Mouse (Mus musculus): Measurements from ENCODE around the gene Kif27.
"Not testable (repeated sequence)": the region's sequence is repeated elsewhere in the genome, so short reads cannot be mapped to it uniquely, and the experiment has no call there.

Kif27 gene

DNA sequence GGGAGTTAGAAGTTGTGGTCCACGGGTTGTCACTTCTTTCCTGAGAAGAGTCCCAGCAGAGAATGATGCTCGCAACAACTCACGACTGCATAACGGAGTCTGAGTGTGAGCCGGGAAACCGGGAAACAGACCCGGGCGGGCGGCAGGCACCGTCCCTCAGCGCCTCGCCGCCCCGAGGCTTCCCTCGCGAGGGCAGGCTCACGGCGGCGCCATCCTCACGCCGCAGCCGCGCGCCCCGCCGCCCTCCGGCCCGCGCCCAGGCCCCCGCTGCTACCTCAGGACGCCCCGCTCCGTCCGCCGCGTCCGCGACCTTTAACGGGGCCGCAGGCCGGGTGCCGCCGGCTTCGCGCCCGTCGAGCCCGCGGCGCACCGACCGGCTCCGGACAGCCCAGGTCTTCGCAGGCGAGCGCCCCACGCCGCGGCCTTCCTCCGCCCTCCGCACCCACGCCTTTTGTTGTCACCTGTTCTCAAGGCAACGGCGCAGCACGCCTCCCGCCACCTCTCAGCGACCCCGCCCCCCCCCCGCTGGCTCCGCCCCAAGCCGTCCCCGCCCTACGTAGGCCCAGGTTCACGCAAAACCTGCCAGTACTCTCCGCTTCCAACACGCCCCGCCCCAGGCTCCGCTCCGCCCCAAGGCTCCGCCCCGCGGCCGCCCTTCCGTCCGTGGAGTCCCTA, at the start of gene Kif27:
Kif27 (minus strand) TSS at position 494 of the 675 bp plus-strand sequence.
- peak; percentile 90 for DNase-seq (ENCODE audit: low spot score)

GRCm38 (mm10) chr13:58403243-58403642, 44.3 kb upstream of the Kif27 start, which contains the start of gene Hnrnpk:
Hnrnpk (minus strand) TSS chr13:58403343.
- DNase-seq (ENCODE audit: low spot score) = not testable (repeated sequence)

DNA sequence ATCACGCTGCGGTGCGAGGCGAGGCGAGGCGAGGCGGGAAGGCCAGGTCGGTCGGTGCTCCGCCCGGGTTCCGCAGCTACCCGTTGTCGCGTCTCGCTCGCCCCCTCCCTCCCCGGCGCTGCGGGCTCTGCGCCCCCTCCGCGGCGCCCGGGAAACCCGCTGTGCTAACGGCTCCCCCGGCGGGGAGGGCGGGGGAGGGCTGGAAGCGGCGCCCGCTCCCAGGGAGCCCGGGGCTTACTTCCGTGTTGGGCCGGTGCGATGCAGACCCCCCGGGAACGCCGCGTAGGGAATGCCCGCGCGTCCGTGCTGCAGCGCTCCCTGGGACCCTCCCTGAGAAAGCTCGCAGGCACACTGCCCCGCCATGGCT, 43.8 kb upstream of the Kif27 start:
- peak; percentile 90 for DNase-seq (ENCODE audit: low spot score)

DNA sequence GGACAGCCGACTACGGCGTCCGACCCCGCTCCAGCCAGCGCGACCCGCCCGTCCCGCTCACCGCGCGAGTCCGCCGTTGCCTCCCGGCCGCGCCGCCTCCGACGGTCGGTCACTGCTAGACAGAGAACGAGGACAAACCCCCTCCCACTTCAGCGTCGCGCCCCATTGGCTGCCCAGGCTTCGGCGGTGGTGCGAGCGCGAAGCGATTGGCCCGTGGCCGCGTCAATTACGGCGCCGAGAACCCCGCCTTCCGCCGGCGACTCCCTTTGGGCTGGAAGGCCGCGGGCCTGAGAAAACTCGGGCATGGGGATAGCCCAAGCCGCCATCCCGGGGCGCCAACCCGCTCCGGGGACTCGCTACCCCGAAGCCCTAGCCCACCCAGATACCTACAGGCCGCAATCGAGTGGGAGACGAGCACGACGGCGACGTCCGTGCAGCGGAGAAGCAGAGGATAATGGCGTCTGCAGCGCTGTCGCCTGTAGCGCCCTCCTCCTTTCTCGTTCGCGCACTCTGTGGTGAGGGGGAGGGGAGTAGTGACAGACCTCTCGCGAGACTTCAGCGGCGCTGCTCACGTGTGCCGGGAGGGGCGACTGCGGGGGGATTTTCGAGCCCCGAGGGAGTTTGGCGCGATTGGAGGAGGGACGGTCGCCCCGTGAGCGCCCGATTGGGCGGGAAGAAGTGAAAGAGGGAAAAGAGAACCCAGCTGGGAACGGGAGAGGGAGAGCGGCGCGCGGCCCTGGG, 43.3 kb upstream of the Kif27 start, which contains the start of gene Rmi1:
Rmi1 (plus strand) TSS at position 246 of the 741 bp plus-strand sequence.
- peak; percentile 98 for DNase-seq (ENCODE audit: low spot score)

GRCm38 (mm10) chr13:58401135-58402002, 42.4 kb upstream of the Kif27 start:
- DNase-seq (ENCODE audit: low spot score) = peak; percentile 93

GRCm38 (mm10) chr13:58400576-58400975, 41.7 kb upstream of the Kif27 start:
- DNase-seq (ENCODE audit: low spot score) = no peak

DNA sequence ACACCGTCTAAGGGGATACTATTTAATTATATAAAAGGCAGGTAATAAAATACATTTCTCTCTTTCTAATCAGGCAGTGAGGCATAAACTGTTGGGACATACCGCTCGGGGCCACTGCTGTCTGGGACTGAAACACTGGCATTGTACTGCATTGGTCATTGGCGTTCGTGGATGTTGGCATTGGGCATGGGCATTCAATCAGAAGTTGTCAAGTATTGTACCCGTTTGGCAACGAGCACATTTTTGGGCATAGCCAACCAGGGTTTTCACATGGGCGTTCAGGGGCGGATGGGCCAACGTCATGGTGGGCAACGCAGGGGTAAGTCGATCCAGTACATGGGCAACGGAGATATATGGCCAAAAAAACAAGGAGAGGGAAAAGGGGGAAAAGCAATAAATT, 38.7 kb upstream of the Kif27 start:
- DNase-seq (ENCODE audit: low spot score) = no peak

DNA sequence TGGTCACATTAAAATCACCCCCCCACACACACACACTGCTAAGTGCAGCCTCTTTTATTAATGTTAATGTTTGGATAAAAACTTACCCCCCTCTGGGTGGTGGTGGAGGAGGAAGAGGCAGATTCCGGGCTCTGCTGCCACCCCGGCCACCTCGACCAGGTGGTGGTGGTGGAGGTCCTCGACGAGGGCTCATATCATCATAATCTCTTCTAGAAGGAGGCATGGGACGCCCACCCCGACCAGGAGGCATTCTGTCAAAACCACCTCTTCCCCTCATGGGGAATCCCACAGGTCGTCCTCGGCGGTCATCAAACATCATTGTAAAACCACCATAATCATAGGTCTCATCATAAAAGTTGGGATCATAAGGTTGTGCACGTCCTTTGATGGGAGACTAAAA, 35.5 kb upstream of the Kif27 start:
- DNase-seq (ENCODE audit: low spot score) = not testable (repeated sequence)

- DNase-seq (ENCODE audit: low spot score) = no peak
Observed at GRCm38 (mm10) chr13:58389324-58389951, 30.5 kb upstream of the Kif27 start.

DNA sequence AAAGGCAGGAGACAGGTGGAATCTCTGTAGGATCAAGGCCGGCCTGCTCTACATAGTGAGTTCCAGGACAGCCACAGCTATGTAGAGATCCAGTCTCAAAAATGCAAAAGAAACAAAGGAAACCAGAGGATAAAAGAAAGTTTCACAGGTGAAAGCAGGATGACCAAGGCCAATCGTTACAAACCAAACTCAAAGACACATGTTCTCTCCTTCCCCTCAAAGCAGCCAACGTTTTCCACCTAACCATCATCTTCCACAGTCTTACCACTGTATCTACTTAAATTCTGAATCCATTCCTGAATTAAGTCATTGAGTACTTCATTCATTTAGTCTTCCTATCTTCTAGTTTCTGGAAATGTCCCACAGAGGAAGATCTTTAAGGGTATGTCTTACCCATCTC, 29.5 kb upstream of the Kif27 start:
- no peak for DNase-seq (ENCODE audit: low spot score)

- peak; percentile 79 for DNase-seq (ENCODE audit: low spot score)
Observed at GRCm38 (mm10) chr13:58387948-58388347, 29.0 kb upstream of the Kif27 start.

DNA sequence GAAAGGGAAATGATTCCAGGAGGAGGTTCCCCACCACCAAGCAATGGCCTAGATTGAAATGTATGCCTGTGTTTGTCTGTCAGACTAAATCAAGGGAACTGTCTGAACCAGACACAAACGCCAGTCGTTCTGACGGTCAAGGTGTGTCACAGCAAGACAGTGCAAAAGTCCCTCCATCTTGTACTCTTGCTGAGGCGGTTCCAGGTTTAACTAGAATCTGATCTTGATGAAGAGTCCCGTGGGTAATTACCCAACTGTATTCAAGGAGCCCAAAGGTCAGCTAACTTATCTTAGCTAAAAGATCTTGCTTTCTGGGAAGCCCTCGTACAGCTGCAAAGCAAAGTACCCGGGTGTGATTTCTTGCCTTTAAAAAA, 26.6 kb upstream of the Kif27 start:
- DNase-seq (ENCODE audit: low spot score) = no peak

DNA sequence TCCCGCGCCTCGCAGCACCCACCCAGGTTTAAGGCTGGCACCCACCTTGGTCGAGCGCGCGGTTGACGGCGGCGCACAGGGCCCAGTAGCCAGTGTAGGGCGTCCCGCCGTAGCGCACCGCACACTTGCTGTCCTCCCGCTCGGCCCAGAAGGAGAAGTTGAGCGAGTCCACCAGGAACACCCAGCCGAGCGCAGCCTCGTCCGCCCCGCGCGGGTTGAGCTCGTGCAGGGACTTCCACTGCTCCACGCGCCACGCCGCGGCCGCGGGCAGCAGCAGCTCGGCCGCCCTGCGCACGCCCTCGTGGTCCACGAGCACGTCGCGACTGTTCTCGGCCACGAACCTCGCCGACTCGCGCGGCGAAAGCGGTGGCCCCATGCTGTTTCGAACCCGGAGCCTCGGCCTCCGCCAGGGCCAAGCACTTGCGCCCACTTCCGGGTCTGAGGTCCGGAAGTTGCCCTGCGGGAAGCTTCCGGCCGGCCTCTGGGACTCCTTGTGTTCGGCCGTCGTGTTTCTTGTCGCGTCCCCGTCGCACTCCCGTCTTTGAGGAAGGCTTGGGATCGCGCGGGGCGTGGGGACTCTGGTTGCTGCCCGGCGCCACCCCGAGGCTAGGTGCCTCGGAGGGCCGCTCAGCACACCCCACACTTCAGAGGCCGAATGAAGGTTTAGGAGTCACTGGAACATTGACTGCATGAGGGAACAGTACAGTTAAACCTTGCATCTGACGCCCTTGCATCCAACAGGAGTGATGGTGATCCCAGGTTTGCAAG, 26.0 kb upstream of the Kif27 start, which contains the start of gene 2210016F16Rik:
2210016F16Rik (minus strand) TSS at position 447 of the 768 bp plus-strand sequence.
- peak; percentile 78 for DNase-seq (ENCODE audit: low spot score)

- no peak for DNase-seq (ENCODE audit: low spot score)
Observed at GRCm38 (mm10) chr13:58384371-58384770, 25.4 kb upstream of the Kif27 start.

DNA sequence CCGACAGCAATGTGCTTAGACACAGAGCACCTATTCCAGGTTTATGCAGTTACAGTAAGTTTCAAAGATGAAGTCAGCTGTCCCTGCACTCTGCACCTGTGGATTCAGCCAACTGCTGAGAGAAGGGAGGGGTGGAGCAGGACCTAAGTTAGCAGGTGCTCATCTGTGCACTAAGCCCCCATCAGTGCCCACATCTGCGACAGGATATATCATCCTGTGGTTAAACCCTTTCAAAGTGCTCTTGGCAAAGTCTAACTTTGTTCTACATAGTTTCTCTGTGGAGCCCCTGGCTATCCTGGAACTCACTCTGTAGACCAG, 14.2 kb upstream of the Kif27 start:
- DNase-seq (ENCODE audit: low spot score) = no peak

- DNase-seq (ENCODE audit: low spot score) = no peak
Observed at GRCm38 (mm10) chr13:58372278-58373152, 13.6 kb upstream of the Kif27 start.

GRCm38 (mm10) chr13:58368835-58369234, 9.9 kb upstream of the Kif27 start:
- no peak for DNase-seq (ENCODE audit: low spot score)

GRCm38 (mm10) chr13:58367641-58368040, 8.7 kb upstream of the Kif27 start:
- no peak for DNase-seq (ENCODE audit: low spot score)

DNA sequence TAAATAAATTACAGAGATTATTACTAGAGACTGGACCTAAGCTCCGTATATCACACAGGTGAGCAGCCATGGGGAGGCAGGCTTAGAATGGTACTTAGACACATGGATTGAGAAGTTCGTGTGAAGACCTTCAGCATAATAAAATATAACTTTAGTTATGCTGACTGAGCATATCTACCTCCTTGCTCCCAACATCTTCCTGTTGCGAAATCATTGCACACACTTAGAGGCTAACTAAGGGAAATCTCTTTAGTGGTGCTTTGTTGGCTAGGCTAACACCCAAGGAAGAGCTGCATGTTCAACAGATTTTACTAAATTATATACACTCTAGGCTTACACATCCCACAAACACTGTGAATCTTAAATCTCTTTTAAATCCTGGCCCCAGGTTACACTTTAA, 7.5 kb upstream of the Kif27 start:
- no peak for DNase-seq (ENCODE audit: low spot score)

DNA sequence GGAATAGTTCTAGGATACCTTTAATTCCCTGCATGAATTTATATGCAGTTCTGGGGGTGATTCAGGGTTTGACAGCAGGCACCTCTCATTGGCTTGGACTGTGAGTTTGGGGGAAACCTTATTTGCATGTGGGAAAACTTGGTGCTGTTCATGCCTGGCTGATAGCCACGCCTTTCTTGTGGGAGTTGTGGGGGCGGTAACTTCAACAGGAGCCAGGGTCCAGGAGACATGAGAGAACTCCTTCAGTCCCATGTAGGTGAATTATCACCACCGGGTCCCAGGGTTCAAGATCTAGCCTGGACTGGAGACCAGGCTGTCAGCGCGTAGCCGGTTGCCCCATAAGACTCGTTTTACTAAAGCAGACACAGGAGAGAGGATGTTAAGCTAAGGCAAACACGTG, 6.3 kb upstream of the Kif27 start:
- DNase-seq (ENCODE audit: low spot score) = not testable (repeated sequence)
